Mouse (Mus musculus): Measurements from ENCODE around the gene Itgal.

DNA sequence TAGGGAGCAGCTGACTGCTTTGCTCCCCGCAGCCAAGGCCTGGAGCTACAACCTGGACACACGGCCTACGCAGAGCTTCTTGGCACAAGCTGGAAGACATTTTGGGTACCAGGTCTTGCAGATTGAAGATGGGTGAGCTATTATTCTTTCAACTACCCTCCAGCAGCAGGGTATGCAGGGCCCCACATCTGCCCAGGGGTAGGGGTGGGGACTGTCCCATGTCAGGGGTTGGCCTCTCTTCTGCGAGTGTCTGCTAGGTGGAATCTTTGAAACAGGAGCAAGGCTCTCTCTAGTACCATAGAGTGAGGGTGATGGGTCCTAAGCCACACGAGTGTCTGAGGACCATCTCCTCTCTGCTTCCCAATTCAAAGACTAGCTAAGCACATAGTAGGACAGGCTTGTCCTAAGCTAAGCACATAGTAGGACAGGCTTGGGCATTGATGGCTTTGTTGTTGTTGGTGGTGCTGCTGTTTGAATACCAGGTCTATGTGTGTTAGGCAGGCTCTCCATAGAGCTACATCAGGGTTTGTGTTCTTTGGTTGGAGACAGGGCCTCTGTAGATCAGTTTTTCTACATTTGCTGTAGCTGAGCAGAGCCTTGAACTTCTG, 1.6 kb downstream of the Itgal start:
- no peak for TF ChIP-seq CTCF (IDR thresholded peaks at IDR 0.05; ENCODE audit: extremely low read depth, insufficient read depth, low read length)
- no peak for TF ChIP-seq POLR2A (IDR thresholded peaks at IDR 0.05; ENCODE audit: extremely low read depth, insufficient read depth, low read length)
